Mouse (Mus musculus) thymus, postnatal 14 days (tissue): Measurements from ENCODE around the gene Fgfr2.
A peak's percentile ranks its signal among the peaks of the same experiment; 100 is the strongest.

Source experiments
- DNase-seq: peaks from one replicate; pipeline ENCODE4 v3.0.0; 2021

Gene Fgfr2

GRCm38 (mm10) chr7:131331688-131332087 lies 1791.5 kb downstream of the Fgfr2 start:
- DNase-seq: no peak

- DNase-seq: no peak
Measured at GRCm38 (mm10) chr7:131329416-131329815, 1793.7 kb downstream of the Fgfr2 start, which contains the start of gene Fam24b. Gene Fam24b (minus strand): TSS chr7:131329516.

GRCm38 (mm10) chr7:131327054-131327453 lies 1796.1 kb downstream of the Fgfr2 start:
- DNase-seq: no peak

- no peak for DNase-seq
Measured at GRCm38 (mm10) chr7:131322192-131322591, 1801.0 kb downstream of the Fgfr2 start, which contains the start of gene Cuzd1. Gene Cuzd1 (minus strand): TSS chr7:131322292.

- no peak for DNase-seq
Measured at GRCm38 (mm10) chr7:131318340-131318739, 1804.8 kb downstream of the Fgfr2 start.

- no peak for DNase-seq
Measured at GRCm38 (mm10) chr7:131317587-131317986, 1805.6 kb downstream of the Fgfr2 start.

GRCm38 (mm10) chr7:131314493-131314892 lies 1808.7 kb downstream of the Fgfr2 start:
- DNase-seq: no peak

- DNase-seq: no peak
Measured at GRCm38 (mm10) chr7:131306733-131307132, 1816.4 kb downstream of the Fgfr2 start.

GRCm38 (mm10) chr7:131303340-131303739 lies 1819.8 kb downstream of the Fgfr2 start:
- no peak for DNase-seq

- DNase-seq: no peak
Measured at GRCm38 (mm10) chr7:131297151-131297550, 1826.0 kb downstream of the Fgfr2 start.

- no peak for DNase-seq
Measured at GRCm38 (mm10) chr7:131265851-131266250, 1857.3 kb downstream of the Fgfr2 start.

- DNase-seq: no peak
Measured at GRCm38 (mm10) chr7:131264251-131264650, 1858.9 kb downstream of the Fgfr2 start.

- no peak for DNase-seq
Measured at GRCm38 (mm10) chr7:131260946-131261345, 1862.2 kb downstream of the Fgfr2 start.

GRCm38 (mm10) chr7:131257309-131257708 lies 1865.8 kb downstream of the Fgfr2 start:
- DNase-seq: no peak

- no peak for DNase-seq
Measured at GRCm38 (mm10) chr7:131256841-131257240, 1866.3 kb downstream of the Fgfr2 start.

- no peak for DNase-seq
Measured at GRCm38 (mm10) chr7:131244993-131245392, 1878.2 kb downstream of the Fgfr2 start.

- DNase-seq: no peak
Measured at GRCm38 (mm10) chr7:131236091-131236490, 1887.1 kb downstream of the Fgfr2 start.

- no peak for DNase-seq
Measured at GRCm38 (mm10) chr7:131223086-131223485, 1900.1 kb downstream of the Fgfr2 start.

- no peak for DNase-seq
Measured at GRCm38 (mm10) chr7:131187996-131188395, 1935.2 kb downstream of the Fgfr2 start.

GRCm38 (mm10) chr7:131187047-131187446 lies 1936.1 kb downstream of the Fgfr2 start:
- DNase-seq: no peak

GRCm38 (mm10) chr7:131184339-131184738 lies 1938.8 kb downstream of the Fgfr2 start:
- DNase-seq: no peak

- DNase-seq: peak; percentile 75
Measured at GRCm38 (mm10) chr7:131182685-131183084, 1940.5 kb downstream of the Fgfr2 start.

GRCm38 (mm10) chr7:131174121-131174520 lies 1949.0 kb downstream of the Fgfr2 start, which contains the start of gene 5430419D17Rik:
Gene 5430419D17Rik (plus strand): TSS chr7:131174402.
- no peak for DNase-seq

- peak; percentile 65 for DNase-seq
Measured at GRCm38 (mm10) chr7:131169099-131169498, 1954.1 kb downstream of the Fgfr2 start.

GRCm38 (mm10) chr7:131167771-131168170 lies 1955.4 kb downstream of the Fgfr2 start:
- peak; percentile 58 for DNase-seq
